Mouse (Mus musculus): ENCODE measurements at regions not wholly inside any gene's neighbourhood (a gene's known extent, or its start where the extent isn't known, plus 50 kb on each side); places are given as distances from the start of the nearest gene placed in this dataset.
"Not testable (repeated sequence)": the region's sequence is repeated elsewhere in the genome, so short reads cannot be mapped to it uniquely, and the experiment has no call there.

- not testable (repeated sequence) for TF ChIP-seq TBP (IDR thresholded peaks at IDR 0.05; ENCODE audit: low read depth, low read length); EP300 (IDR thresholded peaks at IDR 0.05; ENCODE audit: low read depth in 1 of 2, low read length in 2 of 2); RAD21 (IDR thresholded peaks at IDR 0.05; ENCODE audit: low read depth, low read length)
These were observed 296.9 kb downstream of the 4933412E24Rik start for GRCm38 (mm10) chr15:59719383-59720128.

All from MEL (cell line).